Mouse (Mus musculus) ES-E14 (cell line): ENCODE measurements around the gene Rexo2. TPM values are rescaled to one million over a fixed set of nuclear protein-coding genes. Genes with fewer than 3 reads are reported as not detected.

Experiments
- DNase-seq: peaks from one replicate; pipeline ENCODE4 v3.0.0-alpha.2; 2013; ENCODE audit warnings: low read depth, low spot score
- H3K27ac ChIP-seq: 2 replicates; pipeline ENCODE4 v1.5.1; 2012; ENCODE audit warnings: low read depth, mild to moderate bottlenecking, low read length, moderate library complexity, mixed read lengths; ENCODE audit not compliant: poor library complexity, insufficient read depth, severe bottlenecking
- H3K36me3 ChIP-seq: 2 replicates; pipeline ENCODE4 v1.6.1; 2012; ENCODE audit warnings: mild to moderate bottlenecking, low read length, moderate library complexity, mixed read lengths; ENCODE audit not compliant: control insufficient read depth, poor library complexity, insufficient read depth, severe bottlenecking
- H3K4me1 ChIP-seq, 2 experiments: fragments of 150-350 bp in 1 of 2; sonication (generic) in 1 of 2; 2 replicates each; pipeline ENCODE4 v1.6.1; 2012; ENCODE audit warnings: low read length in 2 of 2, mild to moderate bottlenecking in 1 of 2, mixed read lengths in 1 of 2; ENCODE audit not compliant: control insufficient read depth in 2 of 2, insufficient read depth in 2 of 2, poor library complexity in 1 of 2
- H3K4me3 ChIP-seq, 2 experiments: fragments of 150-350 bp in 1 of 2; sonication (generic) in 1 of 2; 2 replicates each; pipeline ENCODE4 v1.5.1; 2012; ENCODE audit warnings: low read length in 2 of 2, low read depth in 1 of 2, mild to moderate bottlenecking in 1 of 2, mixed read lengths in 1 of 2; ENCODE audit not compliant: insufficient read depth in 1 of 2, poor library complexity in 1 of 2, severe bottlenecking in 1 of 2
- H3K9ac ChIP-seq: 2 replicates; pipeline ENCODE4 v1.6.1; 2012; ENCODE audit warnings: low read depth, mild to moderate bottlenecking, low read length, mixed read lengths; ENCODE audit not compliant: poor library complexity, insufficient read depth, severe bottlenecking
- H3K9me3 ChIP-seq: fragments of 150-350 bp; sonication (generic); 2 replicates; pipeline ENCODE4 v1.6.1; 2012; ENCODE audit warnings: low read depth, mild to moderate bottlenecking, low read length; ENCODE audit not compliant: control insufficient read depth, insufficient read depth
- CHD2 ChIP-seq: IDR thresholded peaks from 2 replicates; pipeline ENCODE4 v1.6.1; 2014; ENCODE audit warnings: mild to moderate bottlenecking, low read depth, low read length, inconsistent platforms
- HCFC1 ChIP-seq: IDR thresholded peaks from 2 replicates; pipeline ENCODE4 v1.6.1; 2012; ENCODE audit warnings: low read length, inconsistent platforms, borderline replicate concordance; ENCODE audit not compliant: insufficient read depth
- MAFK ChIP-seq: IDR thresholded peaks from 2 replicates; pipeline ENCODE4 v1.6.1; 2014; ENCODE audit warnings: mild to moderate bottlenecking, low read depth, low read length, inconsistent platforms; ENCODE audit not compliant: insufficient read depth
- ZC3H11A ChIP-seq: IDR thresholded peaks from 2 replicates; pipeline ENCODE4 v1.6.1; 2012; ENCODE audit warnings: low read depth, mild to moderate bottlenecking, inconsistent platforms, low read length, borderline replicate concordance
- ZNF384 ChIP-seq: IDR thresholded peaks from 2 replicates; pipeline ENCODE4 v1.6.1; 2012; ENCODE audit warnings: low read depth, low read length, inconsistent platforms
- in situ Hi-C, 2 experiments: fragments of 600-800 bp; cut with MboI; formaldehyde crosslinking; loops; one replicate each; pipeline ENCODE4 v1.15.1; 2025; ENCODE audit warnings: low sequenced_read_pairs in 2 of 2, inconsistent platforms in 1 of 2; ENCODE audit not compliant: unreplicated experiment in 2 of 2
- total RNA-seq: library from RNA; depleted of rRNA; stranded (reverse); fragments of 300-350 nt; gene quantifications from 2 replicates; pipeline ENCODE4 v1.2.3, GENCODE M21; 2012

The Rexo2 gene
- total RNA-seq, 1 experiment, result 64.7 TPM

- H3K4me3 ChIP-seq, result no peak overlapping the region
- TF ChIP-seq HCFC1 (no peak), ZNF384 (no peak), MAFK (no peak), ZC3H11A (no peak), CHD2 (no peak)
- in situ Hi-C loops, result no loop called here
- peaks cover 11% of the 10 kb centered on the region for H3K36me3 ChIP-seq
- no peaks in the 10 kb centered on the region for H3K9me3 ChIP-seq
- no peaks in the 10 kb centered on the region; a peak in 1 of 4 replicates for H3K4me1 ChIP-seq
- H3K27ac ChIP-seq, result no peak overlapping the region
- peak; percentile 46 for DNase-seq
- H3K9ac ChIP-seq, result no peak overlapping the region
Observed at GRCm38 (mm10) chr9:48465671-48466070, 14.8 kb downstream of the Rexo2 start.

- TF ChIP-seq HCFC1, result no peak
- no peak for TF ChIP-seq CHD2
- no peak for TF ChIP-seq ZC3H11A
- TF ChIP-seq MAFK, result no peak
- no peak for TF ChIP-seq ZNF384
- no peak overlapping the region for H3K4me3 ChIP-seq
- in situ Hi-C loops, result no loop called here
- H3K9me3 ChIP-seq, result no peaks in the 10 kb centered on the region
- H3K9ac ChIP-seq, result no peak overlapping the region
- DNase-seq, result no peak
- no peak overlapping the region for H3K27ac ChIP-seq
- H3K4me1 ChIP-seq, result no peaks in the 10 kb centered on the region
- H3K36me3 ChIP-seq, result 0 out of 2 replicates have a peak, but pooled peaks cover 1% of the 10 kb centered on the region
Observed at GRCm38 (mm10) chr9:48461545-48461944, 18.9 kb downstream of the Rexo2 start.

GRCm38 (mm10) chr9:48460720-48461119 lies 19.7 kb downstream of the Rexo2 start:
- TF ChIP-seq HCFC1 (no peak), ZNF384 (no peak), MAFK (no peak), ZC3H11A (no peak)
- H3K4me1 ChIP-seq, result no peaks in the 10 kb centered on the region
- H3K4me3 ChIP-seq, result no peak overlapping the region
- no peak for DNase-seq
- in situ Hi-C loops, result no loop called here
- H3K27ac ChIP-seq, result no peak overlapping the region
- no peak overlapping the region for H3K9ac ChIP-seq
- no peaks in the 10 kb centered on the region for H3K9me3 ChIP-seq
- H3K36me3 ChIP-seq, result 0 out of 2 replicates have a peak, but pooled peaks cover 1% of the 10 kb centered on the region

GRCm38 (mm10) chr9:48459391-48459790 lies 21.0 kb downstream of the Rexo2 start:
- no peak for TF ChIP-seq HCFC1
- TF ChIP-seq CHD2, result no peak
- no peak for TF ChIP-seq ZNF384
- TF ChIP-seq MAFK, result no peak
- no peak for TF ChIP-seq ZC3H11A
- Histone ChIP-seq H3K4me1 (no peaks in the 10 kb centered on the region), H3K4me3 (no peak overlapping the region), H3K27ac (no peak overlapping the region), H3K36me3 (no peaks in the 10 kb centered on the region), H3K9me3 (no peaks in the 10 kb centered on the region), H3K9ac (no peak overlapping the region)
- in situ Hi-C loops, result no loop called here
- no peak for DNase-seq

GRCm38 (mm10) chr9:48458879-48459278 lies 21.5 kb downstream of the Rexo2 start:
- DNase-seq, result no peak

More at GRCm38 (mm10) chr9:48458879-48459278, 21.5 kb downstream of the Rexo2 start:
- Histone ChIP-seq H3K4me1 (no peaks in the 10 kb centered on the region), H3K9ac (no peak overlapping the region), H3K27ac (no peak overlapping the region), H3K9me3 (no peaks in the 10 kb centered on the region), H3K4me3 (no peak overlapping the region), H3K36me3 (no peaks in the 10 kb centered on the region)
- in situ Hi-C loops, result no loop called here
- TF ChIP-seq ZNF384, result no peak
- TF ChIP-seq CHD2, result no peak
- no peak for TF ChIP-seq MAFK
- no peak for TF ChIP-seq HCFC1
- TF ChIP-seq ZC3H11A, result no peak
